Mouse (Mus musculus) ES-Bruce4 (cell line): ENCODE data around the gene Preb.

Experiments
- CTCF ChIP-seq: IDR thresholded peaks from one replicate; pipeline ENCODE4 v1.8.1; 2011; ENCODE audit warnings: low read depth, low read length
- POLR2A ChIP-seq: IDR thresholded peaks from one replicate; pipeline ENCODE4 v1.8.1; 2011; ENCODE audit warnings: low read length; ENCODE audit not compliant: insufficient read depth

DNA sequence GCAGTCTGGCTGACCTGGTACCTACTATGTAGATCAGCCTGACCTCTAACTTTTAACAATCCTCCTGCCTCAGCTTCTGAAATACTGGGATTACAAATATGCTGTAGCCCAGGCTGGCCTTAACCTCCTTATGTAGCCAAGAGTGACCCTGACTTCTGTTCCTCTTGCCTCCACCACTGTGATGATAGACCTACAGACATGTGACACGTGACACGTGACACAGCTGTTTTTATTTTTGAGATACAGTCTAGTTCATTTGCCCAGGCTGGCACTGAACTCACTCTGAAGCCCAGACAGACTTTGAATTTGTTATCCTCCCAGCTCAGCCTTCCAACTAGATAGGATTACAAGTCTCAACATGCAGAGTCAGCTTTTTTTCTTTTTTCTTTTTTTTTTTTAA, 40.8 kb upstream of the Preb start:
- no peak for TF ChIP-seq POLR2A
- TF ChIP-seq CTCF: no peak
